Mouse (Mus musculus) ES-Bruce4 (cell line): ENCODE data around the gene Prss53.

Experiments used
- CTCF ChIP-seq: IDR thresholded peaks from one replicate; pipeline ENCODE4 v1.8.1; 2011; ENCODE audit warnings: low read depth, low read length
- EP300 ChIP-seq: IDR thresholded peaks from 2 replicates; pipeline ENCODE4 v1.6.1; 2011; ENCODE audit warnings: low read depth, low read length; ENCODE audit not compliant: insufficient read depth
- POLR2A ChIP-seq: IDR thresholded peaks from one replicate; pipeline ENCODE4 v1.8.1; 2011; ENCODE audit warnings: low read length; ENCODE audit not compliant: insufficient read depth

DNA sequence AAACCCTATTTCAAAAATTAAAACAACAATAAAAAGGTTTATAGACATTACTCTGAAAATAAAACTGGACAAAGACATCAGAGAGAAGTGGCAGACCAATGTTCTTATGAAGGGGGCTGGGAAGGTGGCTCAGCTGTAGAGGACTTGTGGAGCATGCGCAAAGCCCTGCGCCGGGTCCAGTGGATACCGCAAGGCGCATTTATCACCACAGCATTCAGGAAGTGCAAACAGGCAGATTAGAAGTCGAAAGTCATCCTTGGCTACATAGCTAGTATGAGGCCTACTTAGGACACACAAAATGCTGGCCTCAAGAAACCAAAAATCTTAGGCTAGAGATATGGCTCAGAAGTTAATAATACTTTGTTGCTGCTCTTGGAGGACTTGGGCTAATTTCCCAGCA lies 32.5 kb downstream of the Prss53 start:
- TF ChIP-seq CTCF (no peak), POLR2A (no peak), EP300 (no peak)
